In genomic region chr7:104400698-104401097, GRCm38 (mm10) we compare ENCODE assay signal across 22 mouse cellular contexts. TPM values are rescaled to one million over a fixed set of nuclear protein-coding genes. Genes with fewer than 3 reads are reported as not detected.
A peak's percentile ranks its signal among the peaks of the same experiment; 100 is the strongest.
DNase-seq lines count a peak whose midpoint lies in the region; ATAC-seq and TF ChIP-seq lines count a peak whose summit lies in the region.
"Had no signal": no experiment of that assay in that cellular context is flagged by ENCODE, and none has a peak within 500 bp of the region (broad histone marks: within the 10 kb centered on the region; RNA-seq: fewer than 3 reads in every experiment).

Trim30c (minus strand) TSS chr7:104400837.

- H3K4me2 ChIP-seq in hindbrain, embryonic 12.5 days (replicated peaks) = no peak within 1 kb of the TSS
- H3K4me2 ChIP-seq: lung, embryonic 15.5 days; midbrain, embryonic 13.5 days had no signal

- peak; percentile 9 for DNase-seq in kidney, adult 2 months
- DNase-seq in kidney, postnatal 25 days = no peak
- DNase-seq in A20 (ENCODE audit: low read depth, low spot score) = peak; percentile 28
- DNase-seq in c-Kit-positive CD71-positive TER-119-positive erythroid progenitor cells, embryonic 14.5 days (ENCODE audit: low spot score) = no peak
- DNase-seq in adrenal gland, adult 18-20 months (ENCODE audit: low spot score in 2 of 2) = no peak
- DNase-seq: adrenal gland, postnatal 10 days; cerebellum, adult 11-12 months; embryo, embryonic 11 days; gastrocnemius, adult 2 months; heart, postnatal 4 days had no signal

- H3K4me3 ChIP-seq in kidney, adult 2 months (ENCODE audit: insufficient read depth, low read depth, low read length) = no peak within 1 kb of the TSS
- no peak within 1 kb of the TSS for H3K4me3 ChIP-seq in bone marrow, adult 2 months (replicated peaks; ENCODE audit: control insufficient read depth, low read depth, low read length)
- peak within 1 kb of the TSS; percentile 60 for H3K4me3 ChIP-seq in megakaryocyte, embryonic 14.5 days (replicated peaks)
- H3K4me3 ChIP-seq in hindbrain, embryonic 12.5 days = no peak within 1 kb of the TSS
- H3K4me3 ChIP-seq: gastrocnemius, adult 2 months; heart, embryonic 10.5 days; left cerebral cortex, adult 2 months; lung, embryonic 15.5 days; midbrain, embryonic 13.5 days had no signal

- no peaks in the 10 kb centered on the region for H3K9me3 ChIP-seq in megakaryocyte, embryonic 14.5 days
- no peaks in the 10 kb centered on the region for H3K9me3 ChIP-seq in hindbrain, embryonic 12.5 days (replicated peaks)
- H3K9me3 ChIP-seq: heart, embryonic 10.5 days; lung, embryonic 15.5 days; midbrain, embryonic 13.5 days had no signal

- H3K27ac ChIP-seq in kidney, adult 2 months (ENCODE audit: insufficient read depth, low read depth, low read length) = no peak within 1 kb of the TSS
- peak within 1 kb of the TSS; percentile 59; the same call in 1 of the 2 replicates for H3K27ac ChIP-seq in bone marrow, adult 2 months (ENCODE audit: control insufficient read depth, insufficient read depth, low read depth, low read length, poor library complexity)
- H3K27ac ChIP-seq in hindbrain, embryonic 12.5 days = no peak within 1 kb of the TSS
- H3K27ac ChIP-seq: gastrocnemius, adult 2 months; heart, embryonic 10.5 days; left cerebral cortex, adult 2 months; lung, embryonic 15.5 days; midbrain, embryonic 13.5 days had no signal

- H3K36me3 ChIP-seq in kidney, adult 2 months (ENCODE audit: control insufficient read depth, insufficient read depth, low read length) = no peaks in the 10 kb centered on the region
- H3K36me3 ChIP-seq in megakaryocyte, embryonic 14.5 days (replicated peaks; ENCODE audit: low read length) = no peaks in the 10 kb centered on the region
- H3K36me3 ChIP-seq in hindbrain, embryonic 12.5 days = no peaks in the 10 kb centered on the region
- H3K36me3 ChIP-seq: heart, embryonic 10.5 days; lung, embryonic 15.5 days; midbrain, embryonic 13.5 days had no signal

- ATAC-seq in hindbrain, embryonic 12.5 days (ENCODE audit: low FRiP score) = no peak
- ATAC-seq: forebrain, embryonic 14.5 days; intestine, embryonic 16.5 days; midbrain, embryonic 13.5 days; Patski had no signal

- no peak within 1 kb of the TSS for H3K9ac ChIP-seq in hindbrain, embryonic 12.5 days
- H3K9ac ChIP-seq: lung, embryonic 15.5 days; midbrain, embryonic 13.5 days had no signal

- no peak for TF ChIP-seq CTCF in kidney, adult 2 months (conservative IDR thresholded peaks at IDR 0.05; ENCODE audit: insufficient read depth, insufficient read length, low read depth, low read length)
- no peak for TF ChIP-seq CTCF in bone marrow, adult 2 months (IDR thresholded peaks at IDR 0.05; ENCODE audit: control insufficient read depth, insufficient read depth, low read length)

- 58% methylated on average over 1 of the region's 1 CpGs for WGBS in kidney, adult 2 months
- 0% methylated on average over 1 of the region's 1 CpGs for WGBS in bone marrow, adult 2 months
- WGBS in hindbrain, embryonic 12.5 days = 93% methylated on average over 1 of the region's 1 CpGs

- no peak for TF ChIP-seq POLR2A in kidney, adult 2 months (IDR thresholded peaks at IDR 0.05; ENCODE audit: low read depth, low read length)
- no peak for TF ChIP-seq POLR2A in bone marrow, adult 2 months (IDR thresholded peaks at IDR 0.05; ENCODE audit: borderline replicate concordance, control insufficient read depth, low read depth, low read length)

- H3K27me3 ChIP-seq in kidney, adult 2 months (replicated peaks; ENCODE audit: control insufficient read depth, insufficient read depth, low read length) = no peaks in the 10 kb centered on the region
- H3K27me3 ChIP-seq in megakaryocyte, embryonic 14.5 days (replicated peaks) = no peaks in the 10 kb centered on the region
- H3K27me3 ChIP-seq in hindbrain, embryonic 12.5 days = no peaks in the 10 kb centered on the region
- H3K27me3 ChIP-seq: lung, embryonic 15.5 days; midbrain, embryonic 13.5 days; Patski had no signal

- no peaks in the 10 kb centered on the region for H3K4me1 ChIP-seq in kidney, adult 2 months (ENCODE audit: control insufficient read depth, insufficient read depth, low read length)
- peaks cover 4% of the 10 kb centered on the region for H3K4me1 ChIP-seq in bone marrow, adult 2 months (ENCODE audit: control insufficient read depth, insufficient read depth, low read length)
- peaks cover 18% of the 10 kb centered on the region for H3K4me1 ChIP-seq in megakaryocyte, embryonic 14.5 days
- H3K4me1 ChIP-seq in hindbrain, embryonic 12.5 days = no peaks in the 10 kb centered on the region
- H3K4me1 ChIP-seq: heart, embryonic 10.5 days; lung, embryonic 15.5 days; midbrain, embryonic 13.5 days had no signal

RNA-seq across cellular contexts. Expression of gene Trim30c, which starts in this region (rescaled TPM):
- 0.09 TPM in 1 of 2 replicates, not detected in the other for polyA plus RNA-seq in kidney, adult 2 months (2012; rRNA removed)
- 1.8 TPM in 1 of 2 replicates, not detected in the other for polyA plus RNA-seq in bone marrow, adult 2 months (2011; ENCODE audit: insufficient read depth, insufficient read length, low replicate concordance, missing spikeins)
- not detected in 2 replicates for polyA plus RNA-seq in megakaryocyte, embryonic 14.5 days (2012; ENCODE audit: insufficient read depth, low replicate concordance)
- total RNA-seq in adrenal gland, adult 18-20 months (2021) = under 1 TPM; 0.17 to 0.22 TPM
- polyA plus RNA-seq in hindbrain, embryonic 12.5 days (2016; fragmentation: Nextera tagmentation; extraction: Ambion mirVana) = not detected in 2 replicates
- total RNA-seq: heart, postnatal 4 days had no signal
- polyA plus RNA-seq: forebrain, embryonic 14.5 days; heart, embryonic 10.5 days; large intestine, adult 2 months; midbrain, embryonic 13.5 days; neural tube, embryonic 11.5 days; Patski had no signal

Comparison
In these comparisons a context has a peak if more than half of its experiments do, and no peak if none do; other contexts are left out.
1. Peak in DNase-seq in kidney, adult 2 months; RNA of the gene not detected or under 1 TPM.